In the genomic region with DNA sequence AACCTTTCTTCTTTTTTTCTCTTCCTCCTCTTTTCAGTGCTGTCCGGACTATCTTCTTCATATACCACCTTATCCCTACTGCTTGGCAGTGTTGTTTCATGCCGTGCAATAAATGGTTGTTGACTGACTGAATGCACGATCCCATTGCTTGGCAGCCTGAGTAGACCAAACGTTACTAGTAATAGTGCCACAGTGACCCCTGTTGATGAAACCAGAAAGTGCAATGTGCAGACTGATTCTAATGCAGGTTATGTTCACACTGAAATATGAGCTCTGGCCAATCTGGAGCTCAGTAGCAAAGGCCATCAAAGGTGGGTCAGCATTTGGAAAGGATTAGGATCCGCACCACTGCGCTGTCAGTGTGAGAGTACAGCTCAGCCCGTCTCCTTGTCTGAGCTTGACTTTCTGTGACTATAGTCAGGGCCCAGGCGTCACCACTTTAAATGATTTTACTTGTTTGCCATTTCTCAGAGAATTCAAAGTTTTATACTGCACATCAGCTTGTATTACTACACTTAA, we compare ENCODE assay signal across 8 mouse cellular contexts. TPM values are rescaled to one million over a fixed set of nuclear protein-coding genes. Genes with fewer than 3 reads are reported as not detected.
DNase-seq lines count a peak whose midpoint lies in the region; ATAC-seq and TF ChIP-seq lines count a peak whose summit lies in the region.

No protein-coding gene starts in this region.

- peaks cover 12% of the 10 kb centered on the region for H3K4me1 ChIP-seq in heart, postnatal 0 days (ENCODE audit: control insufficient read depth, insufficient read depth)
- peaks cover 20% of the 10 kb centered on the region for H3K4me1 ChIP-seq in heart, embryonic 12.5 days (replicated peaks)
- no peaks in the 10 kb centered on the region for H3K4me1 ChIP-seq in ES-E14 (ENCODE audit: control insufficient read depth in 2 of 2, insufficient read depth in 2 of 2, low read length in 2 of 2, poor library complexity in 1 of 2)
- H3K4me1 ChIP-seq in intestine, embryonic 14.5 days (replicated peaks; ENCODE audit: control insufficient read depth, insufficient read depth, low read length), result peaks cover 5% of the 10 kb centered on the region; the same call in 1 of the 2 replicates

- H3K27me3 ChIP-seq in heart, postnatal 0 days (ENCODE audit: control insufficient read depth, insufficient read depth, low read length), result no peaks in the 10 kb centered on the region
- no peaks in the 10 kb centered on the region; the same call in 1 of the 2 replicates for H3K27me3 ChIP-seq in heart, embryonic 12.5 days (replicated peaks)
- H3K27me3 ChIP-seq in intestine, embryonic 14.5 days (replicated peaks; ENCODE audit: control insufficient read depth, insufficient read depth, low read length), result no peaks in the 10 kb centered on the region

- ATAC-seq in heart, postnatal 0 days (ENCODE audit: insufficient read depth, low read depth), result peak; percentile 60; the same call in 1 of the 2 replicates
- ATAC-seq in heart, embryonic 12.5 days (ENCODE audit: insufficient number of reproducible peaks, low FRiP score), result no peak
- ATAC-seq in intestine, embryonic 14.5 days (replicated peaks; ENCODE audit: low FRiP score, low TSS enrichment, low read depth), result no peak; the same call in 1 of the 2 replicates
- ATAC-seq in monocyte, adult 5-6 weeks (replicated peaks; ENCODE audit: insufficient number of reproducible peaks, low FRiP score, low TSS enrichment, poor library complexity, severe bottlenecking), result 0 out of 2 replicates have a peak, but pooled peaks have one; percentile 63

- DNase-seq in heart, postnatal 0 days (ENCODE audit: low spot score), result peak; percentile 53
- no peak for DNase-seq in ES-E14 (ENCODE audit: low read depth, low spot score)
- DNase-seq in embryo, embryonic 10.5 days (ENCODE audit: low spot score), result peak; percentile 88
- DNase-seq in intestine, embryonic 14.5 days (ENCODE audit: low spot score), result peak; percentile 77
- peak; percentile 27 to 71 for DNase-seq in layer of hippocampus, postnatal 36 days
- DNase-seq in thymus, postnatal 25 days, result peak; percentile 57

- H3K4me2 ChIP-seq in heart, postnatal 0 days (ENCODE audit: low read depth, low read length), result no peak overlapping the region
- no peak overlapping the region for H3K4me2 ChIP-seq in heart, embryonic 12.5 days
- no peak overlapping the region for H3K4me2 ChIP-seq in intestine, embryonic 14.5 days (ENCODE audit: low read length)

- TF ChIP-seq EP300 in heart, postnatal 0 days (IDR thresholded peaks at IDR 0.05; ENCODE audit: low read depth), result no peak

- in situ Hi-C loops in ES-E14 (cut with MboI; ENCODE audit: low sequenced_read_pairs in 2 of 2, unreplicated experiment in 2 of 2), result no loop called here

- no peaks in the 10 kb centered on the region for H3K9me3 ChIP-seq in heart, postnatal 0 days (replicated peaks; ENCODE audit: control insufficient read depth, low read length)
- no peaks in the 10 kb centered on the region for H3K9me3 ChIP-seq in heart, embryonic 12.5 days (replicated peaks)
- no peaks in the 10 kb centered on the region for H3K9me3 ChIP-seq in ES-E14 (ENCODE audit: control insufficient read depth, insufficient read depth, low read depth, low read length)
- no peaks in the 10 kb centered on the region for H3K9me3 ChIP-seq in intestine, embryonic 14.5 days (ENCODE audit: control insufficient read depth, low read length)

- no peak overlapping the region for H3K4me3 ChIP-seq in heart, postnatal 0 days (ENCODE audit: low read depth, low read length)
- no peak overlapping the region for H3K4me3 ChIP-seq in heart, embryonic 12.5 days
- no peak overlapping the region for H3K4me3 ChIP-seq in ES-E14 (ENCODE audit: insufficient read depth in 1 of 2, low read depth in 1 of 2, low read length in 2 of 2, poor library complexity in 1 of 2, severe bottlenecking in 1 of 2)
- H3K4me3 ChIP-seq in intestine, embryonic 14.5 days (ENCODE audit: low read depth, low read length), result no peak overlapping the region

- H3K9ac ChIP-seq in heart, postnatal 0 days (replicated peaks; ENCODE audit: low read depth, low read length), result no peak overlapping the region
- no peak overlapping the region for H3K9ac ChIP-seq in heart, embryonic 12.5 days
- no peak overlapping the region for H3K9ac ChIP-seq in ES-E14 (ENCODE audit: insufficient read depth, low read depth, low read length, poor library complexity, severe bottlenecking)
- H3K9ac ChIP-seq in intestine, embryonic 14.5 days (ENCODE audit: low read length), result no peak overlapping the region

- no peaks in the 10 kb centered on the region for H3K36me3 ChIP-seq in heart, postnatal 0 days (replicated peaks; ENCODE audit: control insufficient read depth, insufficient read depth, low read length)
- no peaks in the 10 kb centered on the region for H3K36me3 ChIP-seq in heart, embryonic 12.5 days
- no peaks in the 10 kb centered on the region for H3K36me3 ChIP-seq in ES-E14 (ENCODE audit: control insufficient read depth, insufficient read depth, low read length, poor library complexity, severe bottlenecking)
- H3K36me3 ChIP-seq in intestine, embryonic 14.5 days (ENCODE audit: control insufficient read depth, insufficient read depth, low read length), result no peaks in the 10 kb centered on the region

- H3K27ac ChIP-seq in heart, postnatal 0 days (ENCODE audit: low read depth), result no peak overlapping the region
- no peak overlapping the region for H3K27ac ChIP-seq in heart, embryonic 12.5 days (ENCODE audit: poor library complexity, severe bottlenecking)
- no peak overlapping the region for H3K27ac ChIP-seq in ES-E14 (ENCODE audit: insufficient read depth, low read depth, low read length, poor library complexity, severe bottlenecking)
- no peak overlapping the region for H3K27ac ChIP-seq in intestine, embryonic 14.5 days (ENCODE audit: low read depth)

- WGBS in heart, postnatal 0 days, result 49% methylated on average over 8 of the region's 8 CpGs
- WGBS in heart, embryonic 12.5 days, result 53% methylated on average over 8 of the region's 8 CpGs
- 54% methylated on average over 8 of the region's 8 CpGs for WGBS in intestine, embryonic 14.5 days

- peak; percentile 78 for TF ChIP-seq CTCF in heart, postnatal 0 days (IDR thresholded peaks at IDR 0.05; ENCODE audit: low read depth)

TF ChIP-seq in ES-E14, 5 proteins besides CTCF, POLR2A, EP300 and RAD21:
- TF ChIP-seq ZC3H11A (IDR thresholded peaks at IDR 0.05; ENCODE audit: borderline replicate concordance, low read depth, low read length) (peak; percentile 61), HCFC1 (IDR thresholded peaks at IDR 0.05; ENCODE audit: borderline replicate concordance, insufficient read depth, low read length) (no peak)
TF ChIP-seq in ES-E14: peak in this region for 1.

RNA-seq across cellular contexts. Expression of a gene that starts 22.3 kb away (rescaled TPM):
- 0.35 and 4.6 TPM in 2 replicates for total RNA-seq in heart, postnatal 0 days (2014; rRNA removed; ENCODE audit: low replicate concordance)
- polyA plus RNA-seq in heart, postnatal 0 days (2015; fragmentation: Nextera tagmentation; extraction: Ambion mirVana), result 0.64 and 0.67 TPM in 2 replicates
- 0.04 and 0.05 TPM in 2 replicates for polyA plus RNA-seq in heart, embryonic 12.5 days (2016; fragmentation: Nextera tagmentation; extraction: Ambion mirVana)
- 0.16 and 0.31 TPM in 2 replicates for total RNA-seq in ES-E14 (2012; rRNA removed)
- polyA plus RNA-seq in intestine, embryonic 14.5 days (2014; fragmentation: Nextera tagmentation; extraction: Ambion mirVana), result 0.16 and 0.20 TPM in 2 replicates
- total RNA-seq in layer of hippocampus, postnatal 36 days (2021), result 10 to 100 TPM; 25.1 to 28.4 TPM
- total RNA-seq in monocyte, adult 5-6 weeks (2017), result 0.87 to 1.1 TPM (median 0.96 TPM) in 3 replicates

Comparison
In these comparisons a context has a peak if more than half of its experiments do, and no peak if none do; other contexts are left out.
1. ATAC-seq: peak in heart, postnatal 0 days (single experiment) and monocyte, adult 5-6 weeks (single experiment); none in heart, embryonic 12.5 days (single experiment) and intestine, embryonic 14.5 days (single experiment).